Mouse (Mus musculus): ENCODE results near the gene Loxl3.

DNA sequence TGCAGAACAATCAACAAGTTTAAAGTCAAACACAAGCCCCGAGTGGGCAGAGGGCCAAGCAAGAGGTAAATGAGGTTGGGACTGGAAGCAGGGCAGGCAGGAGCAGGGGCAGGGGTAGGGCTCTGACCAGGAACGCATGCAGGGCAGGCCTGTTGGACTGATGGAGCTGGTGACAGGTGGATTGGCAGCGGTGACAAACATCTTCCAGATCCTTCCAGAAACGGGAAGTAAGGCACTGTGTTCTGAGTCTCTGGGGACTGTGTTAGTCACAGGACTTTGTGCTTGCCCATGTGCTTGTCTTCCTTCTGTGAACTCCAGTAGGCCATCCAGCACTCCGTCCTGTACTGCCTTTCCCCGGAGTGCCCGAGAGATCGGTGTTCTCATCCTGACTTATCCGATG is 10.8 kb downstream of the Loxl3 start:
- TF ChIP-seq CTCF (IDR thresholded peaks at IDR 0.05; ENCODE audit: borderline replicate concordance, control insufficient read depth, extremely low read depth, insufficient read depth, low read length, poor library complexity) (no peak), POLR2A (IDR thresholded peaks at IDR 0.05; ENCODE audit: control insufficient read depth, extremely low read depth, insufficient read depth, low read length, poor library complexity) (no peak)
